25 mouse cellular contexts compared by ENCODE assay signal in genomic region chr1:107445352-107445751, GRCm38 (mm10). TPM values are rescaled to one million over a fixed set of nuclear protein-coding genes. Genes with fewer than 3 reads are reported as not detected.
DNase-seq lines count a peak whose midpoint lies in the region; ATAC-seq and TF ChIP-seq lines count a peak whose summit lies in the region.
"Had no signal": no experiment of that assay in that cellular context is flagged by ENCODE, and none has a peak within 500 bp of the region (broad histone marks: within the 10 kb centered on the region; RNA-seq: fewer than 3 reads in every experiment).

No protein-coding gene starts in this region.

- in situ Hi-C loops in Patski (cut with MboI; ENCODE audit: low pct_unique_long_range_greater_than_20kb), result no loop called here

- H3K36me3 ChIP-seq in midbrain, postnatal 0 days (ENCODE audit: insufficient read depth, low read length), result no peaks in the 10 kb centered on the region
- no peaks in the 10 kb centered on the region for H3K36me3 ChIP-seq in midbrain, embryonic 16.5 days (ENCODE audit: control insufficient read depth, insufficient read depth, low read length)
- H3K36me3 ChIP-seq in heart, embryonic 12.5 days, result no peaks in the 10 kb centered on the region
- H3K36me3 ChIP-seq: embryonic facial prominence, embryonic 13.5 days; forebrain, embryonic 12.5 days; G1E; heart, embryonic 13.5 days; hindbrain, embryonic 12.5 days had no signal

- no peak overlapping the region for H3K9ac ChIP-seq in midbrain, postnatal 0 days (replicated peaks; ENCODE audit: low read length, poor library complexity, severe bottlenecking)
- H3K9ac ChIP-seq in midbrain, embryonic 16.5 days (ENCODE audit: low read depth, low read length), result no peak overlapping the region
- H3K9ac ChIP-seq in heart, embryonic 12.5 days, result no peak overlapping the region
- H3K9ac ChIP-seq: embryonic facial prominence, embryonic 13.5 days; forebrain, embryonic 12.5 days; heart, embryonic 13.5 days; hindbrain, embryonic 12.5 days had no signal

- no peak for ATAC-seq in midbrain, postnatal 0 days (ENCODE audit: low FRiP score)
- ATAC-seq in midbrain, embryonic 16.5 days, result no peak
- ATAC-seq in Patski, result peak; percentile 73
- ATAC-seq in heart, embryonic 12.5 days (ENCODE audit: insufficient number of reproducible peaks, low FRiP score), result no peak
- ATAC-seq: CD4-positive, CD25-positive, alpha-beta regulatory T cell, adult 4 months; forebrain, embryonic 16.5 days; intestine, embryonic 16.5 days had no signal

- H3K9me3 ChIP-seq in midbrain, postnatal 0 days (ENCODE audit: low read length), result no peaks in the 10 kb centered on the region
- no peaks in the 10 kb centered on the region for H3K9me3 ChIP-seq in midbrain, embryonic 16.5 days (replicated peaks; ENCODE audit: control insufficient read depth, low read length, poor library complexity, severe bottlenecking)
- no peaks in the 10 kb centered on the region for H3K9me3 ChIP-seq in heart, embryonic 12.5 days (replicated peaks)
- H3K9me3 ChIP-seq: embryonic facial prominence, embryonic 13.5 days; forebrain, embryonic 12.5 days; heart, embryonic 13.5 days; hindbrain, embryonic 12.5 days had no signal

- DNase-seq in midbrain, postnatal 0 days (ENCODE audit: low spot score), result peak; percentile 26
- peak; percentile 10 for DNase-seq in Patski (ENCODE audit: low read depth, low spot score)
- peak; percentile 81 for DNase-seq in retina, postnatal 1 day
- no peak for DNase-seq in layer of hippocampus, adult 9-10 months (ENCODE audit: low spot score)
- DNase-seq: adrenal gland, postnatal 10 days; B cell, adult 2 months; cerebellum, adult 18-20 months; cerebellum, adult 9-11 months; cerebellum, postnatal 36 days; gastrocnemius, postnatal 14 days; heart, adult 2 months; heart, postnatal 36 days had no signal

- H3K27me3 ChIP-seq in midbrain, postnatal 0 days (ENCODE audit: insufficient read depth, low read length), result no peaks in the 10 kb centered on the region
- H3K27me3 ChIP-seq in midbrain, embryonic 16.5 days (ENCODE audit: control insufficient read depth, insufficient read depth, low read depth, low read length), result no peaks in the 10 kb centered on the region
- H3K27me3 ChIP-seq in Patski, result peaks cover 6% of the 10 kb centered on the region
- H3K27me3 ChIP-seq in heart, embryonic 12.5 days (replicated peaks), result no peaks in the 10 kb centered on the region
- H3K27me3 ChIP-seq: embryonic facial prominence, embryonic 13.5 days; forebrain, embryonic 12.5 days; heart, embryonic 13.5 days; hindbrain, embryonic 12.5 days had no signal

- H3K4me3 ChIP-seq in midbrain, postnatal 0 days (ENCODE audit: low read depth, low read length), result no peak overlapping the region
- no peak overlapping the region for H3K4me3 ChIP-seq in midbrain, embryonic 16.5 days (ENCODE audit: low read depth, low read length)
- no peak overlapping the region for H3K4me3 ChIP-seq in heart, embryonic 12.5 days
- H3K4me3 ChIP-seq: embryonic facial prominence, embryonic 13.5 days; forebrain, embryonic 12.5 days; heart, adult 2 months; heart, embryonic 13.5 days; hindbrain, embryonic 12.5 days had no signal

- CTCF ChIA-PET in Patski (lab: Charles Lee), result no interaction called here

- 78% methylated on average over 5 of the region's 5 CpGs for WGBS in midbrain, postnatal 0 days
- 83% methylated on average over 5 of the region's 5 CpGs for WGBS in midbrain, embryonic 16.5 days
- WGBS in heart, embryonic 12.5 days, result 78% methylated on average over 5 of the region's 5 CpGs

- TF ChIP-seq CTCF in midbrain, postnatal 0 days (IDR thresholded peaks at IDR 0.05), result no peak
- no peak for TF ChIP-seq CTCF in Patski (IDR thresholded peaks at IDR 0.05)

- POLR2A ChIA-PET in Patski (lab: Charles Lee), result no interaction called here

- no peak overlapping the region for H3K27ac ChIP-seq in midbrain, postnatal 0 days (ENCODE audit: low read depth, low read length)
- H3K27ac ChIP-seq in midbrain, embryonic 16.5 days (ENCODE audit: low read length), result no peak overlapping the region
- H3K27ac ChIP-seq in heart, embryonic 12.5 days (ENCODE audit: poor library complexity, severe bottlenecking), result no peak overlapping the region
- H3K27ac ChIP-seq: embryonic facial prominence, embryonic 13.5 days; forebrain, embryonic 12.5 days; heart, adult 2 months; heart, embryonic 13.5 days; hindbrain, embryonic 12.5 days had no signal

- H3K4me2 ChIP-seq in midbrain, postnatal 0 days (ENCODE audit: low read depth, low read length, poor library complexity, severe bottlenecking), result no peak overlapping the region
- no peak overlapping the region for H3K4me2 ChIP-seq in midbrain, embryonic 16.5 days (ENCODE audit: low read length)
- H3K4me2 ChIP-seq in heart, embryonic 12.5 days, result no peak overlapping the region
- H3K4me2 ChIP-seq: embryonic facial prominence, embryonic 13.5 days; forebrain, embryonic 12.5 days; heart, embryonic 13.5 days; hindbrain, embryonic 12.5 days had no signal

- no peaks in the 10 kb centered on the region for H3K4me1 ChIP-seq in midbrain, postnatal 0 days (ENCODE audit: insufficient read depth, low read length)
- H3K4me1 ChIP-seq in midbrain, embryonic 16.5 days (ENCODE audit: control insufficient read depth, insufficient read depth, low read length), result no peaks in the 10 kb centered on the region
- no peaks in the 10 kb centered on the region for H3K4me1 ChIP-seq in heart, embryonic 12.5 days (replicated peaks)
- H3K4me1 ChIP-seq: embryonic facial prominence, embryonic 13.5 days; forebrain, embryonic 12.5 days; heart, embryonic 13.5 days; hindbrain, embryonic 12.5 days had no signal

RNA-seq across cellular contexts. Expression of gene Serpinb7, which starts 45.9 kb away (rescaled TPM):
- not detected in 2 replicates for total RNA-seq in midbrain, postnatal 0 days (2014; rRNA removed)
- polyA plus RNA-seq in midbrain, postnatal 0 days (2015; fragmentation: Nextera tagmentation; extraction: Ambion mirVana), result not detected in 2 replicates
- not detected in 2 replicates for polyA plus RNA-seq in midbrain, embryonic 16.5 days (2015; fragmentation: Nextera tagmentation; extraction: Ambion mirVana)
- polyA plus RNA-seq in Patski (2021), result 0.10 TPM
- not detected in 2 replicates for polyA plus RNA-seq in heart, embryonic 12.5 days (2016; fragmentation: Nextera tagmentation; extraction: Ambion mirVana)
- total RNA-seq: adrenal gland, postnatal 10 days; adrenal gland, postnatal 4 days; G1E; gastrocnemius, postnatal 14 days; heart, adult 2 months; heart, postnatal 36 days had no signal
- polyA plus RNA-seq: CD4-positive, CD25-positive, alpha-beta regulatory T cell, adult 4 months; forebrain, embryonic 12.5 days; forebrain, embryonic 16.5 days; G1E; gonadal fat pad, adult 2 months; heart, adult 2 months; heart, embryonic 13.5 days; heart, postnatal 0 days; hindbrain, embryonic 12.5 days had no signal
